Mouse (Mus musculus): ENCODE data around the gene Clec4g. TPM values are rescaled to one million over a fixed set of nuclear protein-coding genes. Genes with fewer than 3 reads are reported as not detected.

Gene Clec4g
- polyA plus RNA-seq, 1 experiment from 2014 or later, result 0.45 TPM

Other genes with a start within 250 kb of the Clec4g start
- gene Tex45, start 249.8 kb downstream of the Clec4g start, polyA plus RNA-seq (2014; fragmentation: Nextera tagmentation; extraction: Ambion mirVana), result not detected in 2 replicates
- gene Zfp358, start 227.5 kb downstream of the Clec4g start, polyA plus RNA-seq (2014; fragmentation: Nextera tagmentation; extraction: Ambion mirVana), result 27.9 and 47.9 TPM in 2 replicates
- 29.3 and 39.9 TPM in 2 replicates for gene Mcoln1, start 220.2 kb downstream of the Clec4g start, polyA plus RNA-seq (2014; fragmentation: Nextera tagmentation; extraction: Ambion mirVana)
- gene Pnpla6, start 205.3 kb downstream of the Clec4g start, polyA plus RNA-seq (2014; fragmentation: Nextera tagmentation; extraction: Ambion mirVana), result 21.0 and 25.6 TPM in 2 replicates
- 6.9 and 11.2 TPM in 2 replicates for gene C330021F23Rik, start 152.7 kb downstream of the Clec4g start, polyA plus RNA-seq (2014; fragmentation: Nextera tagmentation; extraction: Ambion mirVana)
- 14.1 and 18.1 TPM in 2 replicates for gene Camsap3, start 133.4 kb downstream of the Clec4g start, polyA plus RNA-seq (2014; fragmentation: Nextera tagmentation; extraction: Ambion mirVana)
- gene Xab2, start 99.3 kb downstream of the Clec4g start, polyA plus RNA-seq (2014; fragmentation: Nextera tagmentation; extraction: Ambion mirVana), result 42.2 and 67.7 TPM in 2 replicates
- gene Pet100, start 99.1 kb downstream of the Clec4g start, polyA plus RNA-seq (2014; fragmentation: Nextera tagmentation; extraction: Ambion mirVana), result 84.5 and 132 TPM in 2 replicates
- gene Pcp2, start 95.1 kb downstream of the Clec4g start, polyA plus RNA-seq (2014; fragmentation: Nextera tagmentation; extraction: Ambion mirVana), result 0.96 and 1.0 TPM in 2 replicates
- 50.7 and 70.8 TPM in 2 replicates for gene Stxbp2, start 89.7 kb downstream of the Clec4g start, polyA plus RNA-seq (2014; fragmentation: Nextera tagmentation; extraction: Ambion mirVana)
- gene Retn, start 64.9 kb downstream of the Clec4g start, polyA plus RNA-seq (2014; fragmentation: Nextera tagmentation; extraction: Ambion mirVana), result 0.46 and 0.73 TPM in 2 replicates
- gene Mcemp1, start 54.9 kb downstream of the Clec4g start, polyA plus RNA-seq (2014; fragmentation: Nextera tagmentation; extraction: Ambion mirVana), result 0.28 and 0.30 TPM in 2 replicates
- gene Fcor, start 48.3 kb downstream of the Clec4g start, polyA plus RNA-seq (2014; fragmentation: Nextera tagmentation; extraction: Ambion mirVana), result 17.8 and 20.6 TPM in 2 replicates
- gene Trappc5, start 44.4 kb downstream of the Clec4g start, polyA plus RNA-seq (2014; fragmentation: Nextera tagmentation; extraction: Ambion mirVana), result 28.9 and 29.9 TPM in 2 replicates
- 0.09 and 0.30 TPM in 2 replicates for gene Fcer2a, start 26.5 kb downstream of the Clec4g start, polyA plus RNA-seq (2014; fragmentation: Nextera tagmentation; extraction: Ambion mirVana)
- gene Cd209a, start 28.3 kb upstream of the Clec4g start, polyA plus RNA-seq (2014; fragmentation: Nextera tagmentation; extraction: Ambion mirVana), result not detected in 2 replicates
- gene Cd209e, start 133.7 kb upstream of the Clec4g start, polyA plus RNA-seq (2014; fragmentation: Nextera tagmentation; extraction: Ambion mirVana), result not detected in 2 replicates
- not detected in 2 replicates for gene Cd209d, start 157.9 kb upstream of the Clec4g start, polyA plus RNA-seq (2014; fragmentation: Nextera tagmentation; extraction: Ambion mirVana)
- not detected in 2 replicates for gene Cd209b, start 206.2 kb upstream of the Clec4g start, polyA plus RNA-seq (2014; fragmentation: Nextera tagmentation; extraction: Ambion mirVana)
- gene Cd209c, start 234.1 kb upstream of the Clec4g start, polyA plus RNA-seq (2014; fragmentation: Nextera tagmentation; extraction: Ambion mirVana), result 0.66 and 0.77 TPM in 2 replicates